In genomic region chr9:96186701-96187100, GRCm38 (mm10) we compare ENCODE assay signal across 16 mouse cellular contexts.
"Had no signal": no experiment of that assay in that cellular context is flagged by ENCODE, and none has a peak within 500 bp of the region (broad histone marks: within the 10 kb centered on the region; RNA-seq: fewer than 3 reads in every experiment).

No protein-coding gene starts in this region.

- H3K4me1 ChIP-seq: lung, embryonic 15.5 days; midbrain, embryonic 13.5 days; midbrain, embryonic 15.5 days; neural tube, embryonic 12.5 days; stomach, embryonic 15.5 days had no signal

- H3K9ac ChIP-seq: liver, postnatal 0 days; lung, embryonic 15.5 days; midbrain, embryonic 13.5 days; midbrain, embryonic 15.5 days; neural tube, embryonic 12.5 days; stomach, embryonic 15.5 days had no signal

- H3K27me3 ChIP-seq: lung, embryonic 15.5 days; megakaryocyte, embryonic 14.5 days; midbrain, embryonic 13.5 days; midbrain, embryonic 15.5 days; neural tube, embryonic 12.5 days; stomach, embryonic 15.5 days had no signal

- ATAC-seq: liver, postnatal 0 days; lung, postnatal 0 days; midbrain, embryonic 13.5 days; midbrain, embryonic 15.5 days had no signal

- H3K36me3 ChIP-seq: lung, embryonic 15.5 days; midbrain, embryonic 13.5 days; midbrain, embryonic 15.5 days; neural tube, embryonic 12.5 days; stomach, embryonic 15.5 days had no signal

- DNase-seq: liver, postnatal 0 days; lung, adult 2 months; lung, postnatal 14 days; lung, postnatal 36 days; right cerebral cortex, postnatal 14 days; thymus, adult 18-20 months; thymus, postnatal 25 days; thymus, postnatal 4 days had no signal

- H3K9me3 ChIP-seq: lung, embryonic 15.5 days; megakaryocyte, embryonic 14.5 days; midbrain, embryonic 13.5 days; midbrain, embryonic 15.5 days; neural tube, embryonic 12.5 days; stomach, embryonic 15.5 days had no signal

- H3K27ac ChIP-seq: lung, embryonic 15.5 days; macrophage; midbrain, embryonic 13.5 days; midbrain, embryonic 15.5 days; neural tube, embryonic 12.5 days; stomach, embryonic 15.5 days had no signal

- H3K4me3 ChIP-seq: lung, embryonic 15.5 days; megakaryocyte, embryonic 14.5 days; midbrain, embryonic 13.5 days; midbrain, embryonic 15.5 days; neural tube, embryonic 12.5 days; stomach, embryonic 15.5 days had no signal
